Mouse (Mus musculus) brain, embryonic 14.5 days (tissue): Measurements from ENCODE around the gene Cpa1.

Experiments
- CTCF ChIP-seq: fragments of 200-500 bp; IDR thresholded peaks from 2 replicates; pipeline ENCODE4 v1.5.1; 2012; ENCODE audit warnings: inconsistent platforms, mild to moderate bottlenecking, moderate library complexity, borderline replicate concordance; ENCODE audit not compliant: insufficient read depth, insufficient read length; ENCODE audit errors: extremely low read depth
- POLR2A ChIP-seq: fragments of 200-500 bp; IDR thresholded peaks from 2 replicates; pipeline ENCODE4 v1.6.1; 2012; ENCODE audit warnings: mild to moderate bottlenecking, inconsistent platforms, borderline replicate concordance; ENCODE audit not compliant: poor library complexity, insufficient read depth, insufficient read length, severe bottlenecking; ENCODE audit errors: extremely low read depth

DNA sequence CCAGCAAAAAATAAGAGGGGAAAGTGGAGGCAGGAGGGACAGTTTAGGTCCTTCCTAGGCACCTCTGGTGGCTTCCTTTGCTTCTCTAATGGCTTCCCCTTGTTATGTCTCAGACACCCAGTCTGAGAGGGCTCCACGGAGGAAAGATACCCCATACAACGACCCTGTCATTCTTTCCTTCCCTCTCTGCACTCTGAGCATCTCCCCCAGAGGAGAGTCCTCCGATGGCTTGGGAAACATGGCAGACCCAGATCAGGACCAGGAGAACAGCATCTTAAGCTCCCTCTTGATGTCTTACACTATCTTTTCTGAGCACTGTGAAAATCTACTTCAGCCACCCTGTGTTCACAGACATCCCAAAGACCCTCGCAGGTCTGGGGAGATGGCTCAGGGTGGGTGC lies 23.3 kb upstream of the Cpa1 start:
- TF ChIP-seq CTCF (no peak), POLR2A (no peak)
